ENCODE assay signal across 24 mouse cellular contexts in genomic region chr9:122125723-122126290, GRCm38 (mm10). TPM values are rescaled to one million over a fixed set of nuclear protein-coding genes. Genes with fewer than 3 reads are reported as not detected.
DNase-seq lines count a peak whose midpoint lies in the region; ATAC-seq and TF ChIP-seq lines count a peak whose summit lies in the region.
"Had no signal": no experiment of that assay in that cellular context is flagged by ENCODE, and none has a peak within 500 bp of the region (broad histone marks: within the 10 kb centered on the region; RNA-seq: fewer than 3 reads in every experiment).

No protein-coding gene starts in this region.

- TF ChIP-seq CTCF in thymus, adult 2 months (IDR thresholded peaks at IDR 0.05; ENCODE audit: borderline replicate concordance, control insufficient read depth, extremely low read depth, insufficient read depth, low read length, poor library complexity) = no peak

- WGBS in thymus, adult 2 months = 78% methylated on average over 5 of the region's 5 CpGs

- no peak for TF ChIP-seq POLR2A in thymus, adult 2 months (IDR thresholded peaks at IDR 0.05; ENCODE audit: control insufficient read depth, extremely low read depth, insufficient read depth, low read length, poor library complexity)

- no peak overlapping the region for H3K4me3 ChIP-seq in thymus, adult 2 months (ENCODE audit: control insufficient read depth, insufficient read depth, low read length)
- H3K4me3 ChIP-seq: embryonic facial prominence, embryonic 12.5 days; erythroblast, embryonic 14.5 days; forebrain, embryonic 13.5 days; hindbrain, embryonic 15.5 days; lung, embryonic 15.5 days; midbrain, embryonic 12.5 days had no signal

- no peaks in the 10 kb centered on the region for H3K27me3 ChIP-seq in thymus, adult 2 months (ENCODE audit: control insufficient read depth, insufficient read depth, low read length)
- H3K27me3 ChIP-seq: embryonic facial prominence, embryonic 12.5 days; forebrain, embryonic 13.5 days; hindbrain, embryonic 15.5 days; lung, embryonic 15.5 days; midbrain, embryonic 12.5 days had no signal

- ATAC-seq in granulocyte monocyte progenitor cell, adult 5-6 weeks (replicated peaks; ENCODE audit: poor library complexity, severe bottlenecking) = peak; percentile 51
- ATAC-seq: CD4-positive, CD25-positive, alpha-beta regulatory T cell, adult 4 months; forebrain, embryonic 13.5 days had no signal

- intact Hi-C loops in heart, postnatal 10 days (cut with DNase I) = loop anchor here (2.0 kb wide), 1 partner anchor 29 kb away; no protein-coding TSS in a partner anchor

- H3K36me3 ChIP-seq in thymus, adult 2 months (ENCODE audit: control insufficient read depth, insufficient read depth, low read length) = no peaks in the 10 kb centered on the region
- H3K36me3 ChIP-seq: embryonic facial prominence, embryonic 12.5 days; hindbrain, embryonic 15.5 days; lung, embryonic 15.5 days; midbrain, embryonic 12.5 days had no signal

- no peak overlapping the region for H3K27ac ChIP-seq in thymus, adult 2 months (ENCODE audit: control insufficient read depth, insufficient read depth, low read length)
- H3K27ac ChIP-seq: embryonic facial prominence, embryonic 12.5 days; forebrain, embryonic 13.5 days; hindbrain, embryonic 15.5 days; liver, embryonic 14.5 days; lung, embryonic 15.5 days; midbrain, embryonic 12.5 days had no signal

- peak; percentile 84 for DNase-seq in heart, adult 11 months
- no peak for DNase-seq in heart, postnatal 10 days
- DNase-seq in retina, postnatal 1 day = peak; percentile 18
- no peak for DNase-seq in retina, embryonic 14.5 days (ENCODE audit: low spot score)
- no peak for DNase-seq in kidney, adult 8-10 months
- no peak for DNase-seq in embryo, embryonic 10 days (ENCODE audit: low spot score)
- no peak for DNase-seq in thymus, adult 2 months
- DNase-seq: adrenal gland, postnatal 14 days; cerebellum, adult 11 months; cerebellum, postnatal 14 days; kidney, adult 9 months; kidney, postnatal 14 days; layer of hippocampus, postnatal 36 days; right cerebral cortex, postnatal 14 days; thymus, postnatal 25 days had no signal

- peaks cover 23% of the 10 kb centered on the region for H3K4me1 ChIP-seq in thymus, adult 2 months (replicated peaks; ENCODE audit: control insufficient read depth, insufficient read depth, low read length)

RNA-seq across cellular contexts. Expression of gene Snrk, which starts 8.7 kb away (rescaled TPM):
- total RNA-seq in heart, postnatal 10 days (2021) = 100 to 1,000 TPM; 133 to 167 TPM
- 15.4 and 17.8 TPM in 2 replicates for total RNA-seq in granulocyte monocyte progenitor cell, adult 5-6 weeks (2014; fragmentation: Nextera tagmentation)
- 19.8 and 25.9 TPM in 2 replicates for total RNA-seq in granulocyte monocyte progenitor cell, adult 5-6 weeks (2017)
- polyA plus RNA-seq in thymus, adult 2 months (2012; rRNA removed) = 50.0 and 54.2 TPM in 2 replicates

Comparison
In these comparisons a context has a peak if more than half of its experiments do, and no peak if none do; other contexts are left out.
1. DNase-seq: peak in heart, adult 11 months (single experiment) and retina, postnatal 1 day (single experiment); none in heart, postnatal 10 days (0 of 2), retina, embryonic 14.5 days (single experiment), kidney, adult 8-10 months (0 of 2), embryo, embryonic 10 days (single experiment) and thymus, adult 2 months (single experiment).
2. RNA of gene Snrk, which starts 8.7 kb away (total RNA-seq): 133 to 167 TPM in heart, postnatal 10 days; 15.4 to 25.9 TPM in granulocyte monocyte progenitor cell, adult 5-6 weeks; every median in the first group is over 4 times any median in the second.